Mouse (Mus musculus): ENCODE data around the gene Capn13. TPM values are rescaled to one million over a fixed set of nuclear protein-coding genes. Genes with fewer than 3 reads are reported as not detected.
"Not testable (repeated sequence)": the region's sequence is repeated elsewhere in the genome, so short reads cannot be mapped to it uniquely, and the experiment has no call there.

Gene Capn13
- total and polyA plus RNA-seq, 2 experiments from 2014 or later: 0.09 TPM; not detected in 1

- no peak overlapping the region for H3K9ac ChIP-seq (replicated peaks; ENCODE audit: low read length, poor library complexity, severe bottlenecking)
- H3K4me2 ChIP-seq (ENCODE audit: low read depth, low read length, poor library complexity, severe bottlenecking): no peak overlapping the region
- ATAC-seq (ENCODE audit: low FRiP score) (no peak), DNase-seq (ENCODE audit: low spot score) (no peak)
- H3K36me3 ChIP-seq (ENCODE audit: insufficient read depth, low read length): no peaks in the 10 kb centered on the region
- no peak overlapping the region for H3K27ac ChIP-seq (ENCODE audit: low read depth, low read length)
- H3K9me3 ChIP-seq (ENCODE audit: low read length): no peaks in the 10 kb centered on the region
- no peak overlapping the region for H3K4me3 ChIP-seq (ENCODE audit: low read depth, low read length)
- TF ChIP-seq CTCF (IDR thresholded peaks at IDR 0.05): no peak
- WGBS: 90% methylated on average over 8 of the region's 8 CpGs
- no peaks in the 10 kb centered on the region for H3K4me1 ChIP-seq (ENCODE audit: insufficient read depth, low read length)
- no peaks in the 10 kb centered on the region for H3K27me3 ChIP-seq (ENCODE audit: insufficient read depth, low read length)
Measured at GRCm38 (mm10) chr17:73263077-73263501, 137.6 kb downstream of the Capn13 start.

GRCm38 (mm10) chr17:73262558-73262957 is 138.1 kb downstream of the Capn13 start:
- DNase-seq (ENCODE audit: low spot score) (no peak), ATAC-seq (ENCODE audit: low FRiP score) (no peak)
- Histone ChIP-seq H3K9ac (replicated peaks; ENCODE audit: low read length, poor library complexity, severe bottlenecking) (no peak overlapping the region), H3K27me3 (ENCODE audit: insufficient read depth, low read length) (no peaks in the 10 kb centered on the region), H3K4me3 (ENCODE audit: low read depth, low read length) (no peak overlapping the region), H3K27ac (ENCODE audit: low read depth, low read length) (no peak overlapping the region), H3K4me1 (ENCODE audit: insufficient read depth, low read length) (no peaks in the 10 kb centered on the region), H3K4me2 (ENCODE audit: low read depth, low read length, poor library complexity, severe bottlenecking) (no peak overlapping the region), H3K9me3 (ENCODE audit: low read length) (no peaks in the 10 kb centered on the region), H3K36me3 (ENCODE audit: insufficient read depth, low read length) (no peaks in the 10 kb centered on the region)
- 86% methylated on average over 2 of the region's 2 CpGs for WGBS
- TF ChIP-seq CTCF (IDR thresholded peaks at IDR 0.05): no peak

- H3K4me3 ChIP-seq (ENCODE audit: low read depth, low read length); H3K27ac ChIP-seq (ENCODE audit: low read depth, low read length); H3K36me3 ChIP-seq (ENCODE audit: insufficient read depth, low read length); H3K27me3 ChIP-seq (ENCODE audit: insufficient read depth, low read length); H3K4me1 ChIP-seq (ENCODE audit: insufficient read depth, low read length); H3K9me3 ChIP-seq (ENCODE audit: low read length); H3K9ac ChIP-seq (replicated peaks; ENCODE audit: low read length, poor library complexity, severe bottlenecking); H3K4me2 ChIP-seq (ENCODE audit: low read depth, low read length, poor library complexity, severe bottlenecking); DNase-seq (ENCODE audit: low spot score); ATAC-seq (ENCODE audit: low FRiP score): not testable (repeated sequence)
- 96% methylated on average over 5 of the region's 5 CpGs for WGBS
Measured at GRCm38 (mm10) chr17:73259258-73259657, 141.4 kb downstream of the Capn13 start.

GRCm38 (mm10) chr17:73258620-73259019 is 142.0 kb downstream of the Capn13 start:
- Histone ChIP-seq H3K4me3 (ENCODE audit: low read depth, low read length) (no peak overlapping the region), H3K4me2 (ENCODE audit: low read depth, low read length, poor library complexity, severe bottlenecking) (no peak overlapping the region), H3K9me3 (ENCODE audit: low read length) (no peaks in the 10 kb centered on the region), H3K27ac (ENCODE audit: low read depth, low read length) (no peak overlapping the region), H3K27me3 (ENCODE audit: insufficient read depth, low read length) (no peaks in the 10 kb centered on the region), H3K36me3 (ENCODE audit: insufficient read depth, low read length) (no peaks in the 10 kb centered on the region), H3K9ac (replicated peaks; ENCODE audit: low read length, poor library complexity, severe bottlenecking) (no peak overlapping the region), H3K4me1 (ENCODE audit: insufficient read depth, low read length) (no peaks in the 10 kb centered on the region)
- 50% methylated on average over 12 of the region's 12 CpGs for WGBS
- no peak for TF ChIP-seq CTCF (IDR thresholded peaks at IDR 0.05)
- DNase-seq (ENCODE audit: low spot score) (no peak), ATAC-seq (ENCODE audit: low FRiP score) (no peak)

All from midbrain, postnatal 0 days (tissue).